Mouse (Mus musculus): ENCODE results near the gene Adam12. TPM values are rescaled to one million over a fixed set of nuclear protein-coding genes. Genes with fewer than 3 reads are reported as not detected.

Gene Adam12
- polyA plus RNA-seq, 1 experiment from 2014 or later: 50.9 TPM

- Histone ChIP-seq H3K4me1 (ENCODE audit: insufficient read depth) (peaks cover 25% of the 10 kb centered on the region), H3K9ac (no peak overlapping the region), H3K4me2 (no peak overlapping the region; the same call in 1 of the 2 replicates), H3K4me3 (ENCODE audit: low read depth, low read length) (no peak overlapping the region), H3K36me3 (ENCODE audit: insufficient read depth) (no peaks in the 10 kb centered on the region), H3K27me3 (ENCODE audit: insufficient read depth, low read length) (no peaks in the 10 kb centered on the region), H3K9me3 (ENCODE audit: low read depth, low read length) (no peaks in the 10 kb centered on the region), H3K27ac (ENCODE audit: low read depth) (peak overlapping the region; percentile 90; the same call in 1 of the 2 replicates)
- no peak for TF ChIP-seq CTCF (IDR thresholded peaks at IDR 0.05; ENCODE audit: low read depth)
- WGBS: 66% methylated on average over 3 of the region's 3 CpGs
- no peak for ATAC-seq (ENCODE audit: insufficient read depth)
- DNase-seq: no peak
These were observed 5.7 kb downstream of the Adam12 start for GRCm38 (mm10) chr7:134226231-134226630.

- H3K27ac ChIP-seq (ENCODE audit: low read depth): peak overlapping the region; percentile 90
- TF ChIP-seq CTCF (IDR thresholded peaks at IDR 0.05; ENCODE audit: low read depth): no peak
These were observed 7.0 kb downstream of the Adam12 start for GRCm38 (mm10) chr7:134224741-134225612.

GRCm38 (mm10) chr7:134224421-134224740 lies 7.6 kb downstream of the Adam12 start:
- H3K36me3 ChIP-seq (ENCODE audit: insufficient read depth): 0 out of 2 replicates have a peak, but pooled peaks cover 3% of the 10 kb centered on the region
- H3K4me2 ChIP-seq: peak overlapping the region; percentile 89
- peak overlapping the region; percentile 67 for H3K4me3 ChIP-seq (ENCODE audit: low read depth, low read length)
- WGBS: 0% methylated on average over 14 of the region's 14 CpGs
- DNase-seq (no peak), ATAC-seq (ENCODE audit: insufficient read depth) (no peak)
- no peaks in the 10 kb centered on the region for H3K9me3 ChIP-seq (ENCODE audit: low read depth, low read length)
- peak overlapping the region; percentile 90 for H3K27ac ChIP-seq (ENCODE audit: low read depth)
- H3K27me3 ChIP-seq (ENCODE audit: insufficient read depth, low read length): no peaks in the 10 kb centered on the region
- peaks cover 25% of the 10 kb centered on the region for H3K4me1 ChIP-seq (ENCODE audit: insufficient read depth)
- no peak for TF ChIP-seq CTCF (IDR thresholded peaks at IDR 0.05; ENCODE audit: low read depth)
- H3K9ac ChIP-seq: peak overlapping the region; percentile 75

More at GRCm38 (mm10) chr7:134224741-134225612, 7.0 kb downstream of the Adam12 start:
- DNase-seq (peak; percentile 89), ATAC-seq (ENCODE audit: insufficient read depth) (peak; percentile 69)
- Histone ChIP-seq H3K36me3 (ENCODE audit: insufficient read depth) (0 out of 2 replicates have a peak, but pooled peaks cover 3% of the 10 kb centered on the region), H3K9ac (peak overlapping the region; percentile 75), H3K4me2 (peak overlapping the region; percentile 89), H3K9me3 (ENCODE audit: low read depth, low read length) (no peaks in the 10 kb centered on the region), H3K4me3 (ENCODE audit: low read depth, low read length) (peak overlapping the region; percentile 67), H3K4me1 (ENCODE audit: insufficient read depth) (peaks cover 28% of the 10 kb centered on the region), H3K27me3 (ENCODE audit: insufficient read depth, low read length) (no peaks in the 10 kb centered on the region)
- under 1% methylated on average over 90 of the region's 90 CpGs for WGBS

- Histone ChIP-seq H3K36me3 (ENCODE audit: insufficient read depth) (0 out of 2 replicates have a peak, but pooled peaks cover 3% of the 10 kb centered on the region), H3K27me3 (ENCODE audit: insufficient read depth, low read length) (no peaks in the 10 kb centered on the region), H3K4me1 (ENCODE audit: insufficient read depth) (peaks cover 25% of the 10 kb centered on the region), H3K9me3 (ENCODE audit: low read depth, low read length) (no peaks in the 10 kb centered on the region), H3K27ac (ENCODE audit: low read depth) (peak overlapping the region; percentile 90; the same call in 1 of the 2 replicates), H3K4me2 (peak overlapping the region; percentile 89), H3K4me3 (ENCODE audit: low read depth, low read length) (peak overlapping the region; percentile 67), H3K9ac (peak overlapping the region; percentile 75)
- ATAC-seq (ENCODE audit: insufficient read depth): no peak; the same call in 1 of the 2 replicates
- peak; percentile 87 for TF ChIP-seq CTCF (IDR thresholded peaks at IDR 0.05; ENCODE audit: low read depth)
- DNase-seq: peak; percentile 96
- 19% methylated on average over 16 of the region's 16 CpGs for WGBS
These were observed 8.3 kb downstream of the Adam12 start for GRCm38 (mm10) chr7:134223444-134224161.

GRCm38 (mm10) chr7:134207956-134208355 lies 24.0 kb downstream of the Adam12 start:
- H3K27ac ChIP-seq (ENCODE audit: low read depth): no peak overlapping the region
- H3K27me3 ChIP-seq (ENCODE audit: insufficient read depth, low read length): no peaks in the 10 kb centered on the region
- WGBS: 51% methylated on average over 10 of the region's 10 CpGs
- no peak overlapping the region for H3K4me2 ChIP-seq
- TF ChIP-seq CTCF (IDR thresholded peaks at IDR 0.05; ENCODE audit: low read depth): no peak
- H3K9ac ChIP-seq: no peak overlapping the region
- peaks cover 23% of the 10 kb centered on the region; the same call in 1 of the 2 replicates for H3K36me3 ChIP-seq (ENCODE audit: insufficient read depth)
- no peaks in the 10 kb centered on the region for H3K9me3 ChIP-seq (ENCODE audit: low read depth, low read length)
- no peak overlapping the region for H3K4me3 ChIP-seq (ENCODE audit: low read depth, low read length)
- no peak for DNase-seq
- no peaks in the 10 kb centered on the region; the same call in 1 of the 2 replicates for H3K4me1 ChIP-seq (ENCODE audit: insufficient read depth)
- no peak for ATAC-seq (ENCODE audit: insufficient read depth)

- no peak for DNase-seq
These were observed 38.9 kb downstream of the Adam12 start for GRCm38 (mm10) chr7:134193089-134193488.

More at GRCm38 (mm10) chr7:134193089-134193488, 38.9 kb downstream of the Adam12 start:
- Histone ChIP-seq H3K27ac (ENCODE audit: low read depth) (no peak overlapping the region), H3K4me3 (ENCODE audit: low read depth, low read length) (no peak overlapping the region), H3K9ac (no peak overlapping the region), H3K27me3 (ENCODE audit: insufficient read depth, low read length) (no peaks in the 10 kb centered on the region), H3K9me3 (ENCODE audit: low read depth, low read length) (no peaks in the 10 kb centered on the region), H3K4me1 (ENCODE audit: insufficient read depth) (peaks cover 11% of the 10 kb centered on the region), H3K4me2 (no peak overlapping the region), H3K36me3 (ENCODE audit: insufficient read depth) (0 out of 2 replicates have a peak, but pooled peaks cover 4% of the 10 kb centered on the region)
- 70% methylated on average over 3 of the region's 3 CpGs for WGBS
- ATAC-seq (ENCODE audit: insufficient read depth): no peak
- TF ChIP-seq CTCF (IDR thresholded peaks at IDR 0.05; ENCODE audit: low read depth): no peak

Measured in lung, embryonic 14.5 days (tissue).